ENCODE assay signal across 14 mouse cellular contexts in genomic region chr17:85870406-85870805, GRCm38 (mm10).
A peak's percentile ranks its signal among the peaks of the same experiment; 100 is the strongest.
DNase-seq lines count a peak whose midpoint lies in the region; ATAC-seq and TF ChIP-seq lines count a peak whose summit lies in the region.
"Had no signal": no experiment of that assay in that cellular context is flagged by ENCODE, and none has a peak within 500 bp of the region (broad histone marks: within the 10 kb centered on the region; RNA-seq: fewer than 3 reads in every experiment).

No protein-coding gene starts in this region.

- TF ChIP-seq POLR2A in limb, embryonic 14.5 days (IDR thresholded peaks at IDR 0.05; ENCODE audit: borderline replicate concordance, extremely low read depth, insufficient read depth, insufficient read length): no peak

- H3K36me3 ChIP-seq in kidney, postnatal 0 days (ENCODE audit: insufficient read depth, low read length): no peaks in the 10 kb centered on the region
- H3K36me3 ChIP-seq in embryonic facial prominence, embryonic 12.5 days: no peaks in the 10 kb centered on the region
- no peaks in the 10 kb centered on the region for H3K36me3 ChIP-seq in limb, embryonic 14.5 days (ENCODE audit: control insufficient read depth, insufficient read depth, low read length)
- no peaks in the 10 kb centered on the region for H3K36me3 ChIP-seq in midbrain, embryonic 13.5 days
- H3K36me3 ChIP-seq: forebrain, embryonic 12.5 days; neural tube, embryonic 12.5 days had no signal

- 43% methylated on average over 8 of the region's 8 CpGs for WGBS in kidney, postnatal 0 days
- 6% methylated on average over 8 of the region's 8 CpGs for WGBS in embryonic facial prominence, embryonic 12.5 days
- WGBS in limb, embryonic 14.5 days: 39% methylated on average over 8 of the region's 8 CpGs
- WGBS in midbrain, embryonic 13.5 days: 59% methylated on average over 8 of the region's 8 CpGs

- H3K4me3 ChIP-seq in kidney, postnatal 0 days (replicated peaks; ENCODE audit: low read depth, low read length): no peak overlapping the region
- no peak overlapping the region for H3K4me3 ChIP-seq in embryonic facial prominence, embryonic 12.5 days
- H3K4me3 ChIP-seq in limb, embryonic 14.5 days (replicated peaks; ENCODE audit: low read length): no peak overlapping the region
- H3K4me3 ChIP-seq in midbrain, embryonic 13.5 days (replicated peaks): no peak overlapping the region
- H3K4me3 ChIP-seq: forebrain, embryonic 12.5 days; neural tube, embryonic 12.5 days had no signal

- DNase-seq in kidney, postnatal 0 days (ENCODE audit: low spot score): peak; percentile 75
- no peak for DNase-seq in kidney, adult 18-20 months
- DNase-seq in limb, embryonic 14.5 days (ENCODE audit: low spot score): no peak
- DNase-seq in lung, postnatal 4 days: peak; percentile 20 to 56
- DNase-seq in adrenal gland, postnatal 4 days (ENCODE audit: low spot score in 2 of 2): no peak
- no peak for DNase-seq in thymus, postnatal 0 days (ENCODE audit: low spot score)
- DNase-seq: cerebellum, adult 18-20 months had no signal

- H3K27ac ChIP-seq in kidney, postnatal 0 days: no peak overlapping the region
- H3K27ac ChIP-seq in embryonic facial prominence, embryonic 12.5 days: peak overlapping the region; percentile 90
- peak overlapping the region; percentile 69; the same call in 1 of the 2 replicates for H3K27ac ChIP-seq in limb, embryonic 14.5 days (replicated peaks; ENCODE audit: low read depth, low read length)
- H3K27ac ChIP-seq in midbrain, embryonic 13.5 days: no peak overlapping the region
- H3K27ac ChIP-seq: forebrain, embryonic 12.5 days; neural tube, embryonic 12.5 days had no signal

- H3K9me3 ChIP-seq in kidney, postnatal 0 days (replicated peaks; ENCODE audit: low read length): no peaks in the 10 kb centered on the region
- H3K9me3 ChIP-seq in embryonic facial prominence, embryonic 12.5 days: no peaks in the 10 kb centered on the region
- H3K9me3 ChIP-seq in limb, embryonic 14.5 days (ENCODE audit: control insufficient read depth, low read length): no peaks in the 10 kb centered on the region
- H3K9me3 ChIP-seq in midbrain, embryonic 13.5 days: no peaks in the 10 kb centered on the region
- H3K9me3 ChIP-seq: forebrain, embryonic 12.5 days; neural tube, embryonic 12.5 days had no signal

- peaks cover 4% of the 10 kb centered on the region; the same call in 1 of the 2 replicates for H3K4me1 ChIP-seq in kidney, postnatal 0 days (replicated peaks; ENCODE audit: insufficient read depth, low read length)
- peaks cover 71% of the 10 kb centered on the region for H3K4me1 ChIP-seq in embryonic facial prominence, embryonic 12.5 days
- peaks cover 36% of the 10 kb centered on the region for H3K4me1 ChIP-seq in limb, embryonic 14.5 days (ENCODE audit: control insufficient read depth, insufficient read depth, low read length)
- peaks cover 35% of the 10 kb centered on the region for H3K4me1 ChIP-seq in midbrain, embryonic 13.5 days (replicated peaks)

- peaks cover 11% of the 10 kb centered on the region; the same call in 1 of the 2 replicates for H3K27me3 ChIP-seq in kidney, postnatal 0 days (ENCODE audit: insufficient read depth, low read length)
- H3K27me3 ChIP-seq in embryonic facial prominence, embryonic 12.5 days: peaks cover 13% of the 10 kb centered on the region
- H3K27me3 ChIP-seq in limb, embryonic 14.5 days (ENCODE audit: control insufficient read depth, insufficient read depth, low read length): 0 out of 2 replicates have a peak, but pooled peaks cover 3% of the 10 kb centered on the region
- H3K27me3 ChIP-seq in midbrain, embryonic 13.5 days: peaks cover 8% of the 10 kb centered on the region
- H3K27me3 ChIP-seq: neural tube, embryonic 12.5 days had no signal

- ATAC-seq in kidney, postnatal 0 days (replicated peaks; ENCODE audit: low FRiP score, low read depth): no peak
- ATAC-seq in embryonic facial prominence, embryonic 12.5 days (ENCODE audit: insufficient number of reproducible peaks, insufficient read depth, low FRiP score, low TSS enrichment): no peak
- no peak for ATAC-seq in limb, embryonic 14.5 days (ENCODE audit: low FRiP score, low read depth)
- no peak for ATAC-seq in midbrain, embryonic 13.5 days
- ATAC-seq: intestine, embryonic 16.5 days; midbrain, embryonic 16.5 days had no signal

- no peak for TF ChIP-seq CTCF in kidney, postnatal 0 days (IDR thresholded peaks at IDR 0.05; ENCODE audit: low read depth)

- H3K9ac ChIP-seq in kidney, postnatal 0 days (ENCODE audit: low read depth, low read length): no peak overlapping the region
- no peak overlapping the region for H3K9ac ChIP-seq in embryonic facial prominence, embryonic 12.5 days
- H3K9ac ChIP-seq in limb, embryonic 14.5 days (ENCODE audit: low read depth, low read length, severe bottlenecking): no peak overlapping the region
- H3K9ac ChIP-seq in midbrain, embryonic 13.5 days (replicated peaks): no peak overlapping the region
- H3K9ac ChIP-seq: forebrain, embryonic 12.5 days; neural tube, embryonic 12.5 days had no signal

- no peak overlapping the region for H3K4me2 ChIP-seq in kidney, postnatal 0 days (ENCODE audit: low read length)
- H3K4me2 ChIP-seq in embryonic facial prominence, embryonic 12.5 days (replicated peaks): no peak overlapping the region
- H3K4me2 ChIP-seq in limb, embryonic 14.5 days (replicated peaks; ENCODE audit: low read depth, low read length, severe bottlenecking): no peak overlapping the region
- H3K4me2 ChIP-seq in midbrain, embryonic 13.5 days (replicated peaks): no peak overlapping the region
- H3K4me2 ChIP-seq: forebrain, embryonic 12.5 days; liver, embryonic 11.5 days; neural tube, embryonic 12.5 days had no signal

Comparison
In these comparisons a context has a peak if more than half of its experiments do, and no peak if none do; other contexts are left out.
1. DNase-seq: peak in kidney, postnatal 0 days (single experiment) and lung, postnatal 4 days (2 of 2); none in kidney, adult 18-20 months (single experiment), limb, embryonic 14.5 days (single experiment), adrenal gland, postnatal 4 days (0 of 2) and thymus, postnatal 0 days (single experiment).
2. H3K27ac ChIP-seq: peak in embryonic facial prominence, embryonic 12.5 days (single experiment) and limb, embryonic 14.5 days (single experiment); none in kidney, postnatal 0 days (single experiment) and midbrain, embryonic 13.5 days (single experiment).